Mouse (Mus musculus) stomach, postnatal 0 days (tissue): ENCODE results near the gene Cdan1.

Source experiments
- CTCF ChIP-seq: IDR thresholded peaks from 2 replicates; pipeline ENCODE4 v1.5.1; 2016; ENCODE audit warnings: antibody characterized with exemption, low read depth, mild to moderate bottlenecking, moderate library complexity
- EP300 ChIP-seq: optimal IDR thresholded peaks from 2 replicates; pipeline ENCODE3; 2016; ENCODE audit warnings: antibody characterized with exemption

DNA sequence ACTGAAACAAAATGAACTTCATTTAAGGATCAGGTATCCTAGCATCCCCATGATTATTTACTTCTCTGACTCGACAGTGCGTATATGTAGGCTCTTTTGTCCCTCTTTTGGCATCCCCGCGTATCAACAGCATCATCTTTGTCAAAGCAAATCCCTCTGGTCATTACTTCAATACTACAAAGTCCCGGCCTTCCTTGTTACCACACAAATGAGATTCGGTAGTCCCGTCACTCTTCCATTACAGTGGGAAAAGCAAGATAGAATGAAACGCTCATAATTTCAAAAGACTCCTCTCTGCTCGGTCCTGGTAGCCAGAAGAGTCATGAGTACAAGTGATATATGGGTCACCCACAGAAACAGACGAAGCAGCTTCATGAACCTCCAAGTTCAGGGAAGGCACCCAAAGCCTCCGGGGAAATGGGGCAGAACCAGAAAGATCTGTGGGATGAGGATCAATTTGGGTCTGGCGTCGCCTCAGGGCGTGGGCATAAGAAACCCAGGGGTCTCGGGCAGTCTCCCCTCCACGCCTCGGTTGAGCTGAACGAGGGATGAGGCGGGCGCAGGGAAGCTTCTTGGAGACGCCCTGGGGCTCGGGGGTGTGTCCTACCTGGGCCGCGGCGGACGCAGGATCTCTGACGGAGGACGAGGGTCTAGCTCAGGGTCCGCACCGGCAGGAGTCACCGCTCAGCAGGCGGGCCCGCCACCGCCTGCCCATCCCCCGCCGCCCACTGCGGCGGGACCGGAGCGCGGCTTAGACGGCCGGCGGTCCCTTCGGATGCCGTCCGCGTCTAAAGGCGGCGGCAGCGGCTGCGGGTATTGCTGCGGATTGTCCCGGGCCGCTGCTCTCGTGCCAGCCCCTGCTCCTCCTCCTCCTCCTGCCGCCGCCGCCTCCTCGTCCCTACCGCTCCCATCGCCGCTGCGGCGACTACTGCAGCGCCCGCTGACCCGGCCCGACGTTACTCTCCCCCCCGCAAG lies at the start of gene Cdan1:
- no peak for TF ChIP-seq CTCF
- no peak for TF ChIP-seq EP300
